Mouse (Mus musculus) bone marrow macrophage, adult 2 months (primary cell): ENCODE results near the gene Stxbp6.

Source experiments
- CTCF ChIP-seq: IDR thresholded peaks from 2 replicates; pipeline ENCODE4 v1.5.1; 2012; ENCODE audit warnings: low read depth, mild to moderate bottlenecking, low read length, moderate library complexity
- POLR2A ChIP-seq: IDR thresholded peaks from 2 replicates; pipeline ENCODE4 v1.6.1; 2012; ENCODE audit warnings: mild to moderate bottlenecking, low read depth, low read length, borderline replicate concordance

DNA sequence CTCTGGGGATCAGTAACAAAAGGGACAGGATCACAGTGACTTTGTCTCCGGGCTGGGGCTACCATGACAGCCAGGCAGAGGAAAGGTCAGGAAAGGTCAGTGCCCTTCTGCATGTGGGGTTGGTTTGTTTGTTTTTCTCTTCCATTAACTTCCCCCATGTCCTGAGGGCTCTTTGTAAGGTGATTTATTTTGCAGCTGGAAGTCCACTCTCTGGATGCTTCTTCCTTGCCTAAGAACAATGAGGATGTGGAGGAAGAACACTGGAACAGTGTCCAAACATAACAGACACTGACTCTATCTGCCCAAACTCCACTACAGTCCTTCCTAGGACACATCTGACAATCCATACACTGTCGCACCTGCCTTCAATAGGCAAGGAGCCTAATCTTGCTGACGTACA lies 146.1 kb downstream of the Stxbp6 start:
- TF ChIP-seq CTCF, result no peak
- no peak for TF ChIP-seq POLR2A
